Mouse (Mus musculus): ENCODE measurements at regions not wholly inside any gene's neighbourhood (a gene's known extent, or its start where the extent isn't known, plus 50 kb on each side); places are given as distances from the start of the nearest gene placed in this dataset.
A peak's percentile ranks its signal among the peaks of the same experiment; 100 is the strongest.

- TF ChIP-seq EP300 (IDR thresholded peaks at IDR 0.05; ENCODE audit: low read depth) (no peak), CTCF (IDR thresholded peaks at IDR 0.05; ENCODE audit: low read depth) (peak; percentile 63)
- H3K27ac ChIP-seq (ENCODE audit: low read depth): no peak overlapping the region
- 55% methylated on average over 10 of the region's 10 CpGs for WGBS
- no peaks in the 10 kb centered on the region for H3K36me3 ChIP-seq (replicated peaks; ENCODE audit: control insufficient read depth, insufficient read depth, low read length)
- DNase-seq (ENCODE audit: low spot score): peak; percentile 28
- ATAC-seq (ENCODE audit: insufficient read depth, low read depth): no peak
- H3K4me1 ChIP-seq (ENCODE audit: control insufficient read depth, insufficient read depth): no peaks in the 10 kb centered on the region
- H3K4me2 ChIP-seq (ENCODE audit: low read depth, low read length): no peak overlapping the region
- H3K9me3 ChIP-seq (replicated peaks; ENCODE audit: control insufficient read depth, low read length): no peaks in the 10 kb centered on the region
- H3K4me3 ChIP-seq (ENCODE audit: low read depth, low read length): no peak overlapping the region
- H3K9ac ChIP-seq (replicated peaks; ENCODE audit: low read depth, low read length): no peak overlapping the region
- H3K27me3 ChIP-seq (ENCODE audit: control insufficient read depth, insufficient read depth, low read length): no peaks in the 10 kb centered on the region
Observed at GRCm38 (mm10) chr1:81516575-81517210, 439.9 kb downstream of the Nyap2 start.

- Histone ChIP-seq H3K4me3 (ENCODE audit: low read depth, low read length) (no peak overlapping the region), H3K4me1 (ENCODE audit: control insufficient read depth, insufficient read depth) (no peaks in the 10 kb centered on the region), H3K9me3 (replicated peaks; ENCODE audit: control insufficient read depth, low read length) (no peaks in the 10 kb centered on the region), H3K9ac (replicated peaks; ENCODE audit: low read depth, low read length) (no peak overlapping the region), H3K27me3 (ENCODE audit: control insufficient read depth, insufficient read depth, low read length) (no peaks in the 10 kb centered on the region), H3K4me2 (ENCODE audit: low read depth, low read length) (no peak overlapping the region), H3K36me3 (replicated peaks; ENCODE audit: control insufficient read depth, insufficient read depth, low read length) (no peaks in the 10 kb centered on the region), H3K27ac (ENCODE audit: low read depth) (no peak overlapping the region)
- WGBS: 67% methylated on average over 9 of the region's 9 CpGs
- DNase-seq (ENCODE audit: low spot score): no peak
- TF ChIP-seq EP300 (IDR thresholded peaks at IDR 0.05; ENCODE audit: low read depth): no peak
- no peak for TF ChIP-seq CTCF (IDR thresholded peaks at IDR 0.05; ENCODE audit: low read depth)
- ATAC-seq (ENCODE audit: insufficient read depth, low read depth): no peak
Observed at GRCm38 (mm10) chr1:81520420-81521273, 443.9 kb downstream of the Nyap2 start.

- no peaks in the 10 kb centered on the region for H3K27me3 ChIP-seq (ENCODE audit: control insufficient read depth, insufficient read depth, low read length)
- DNase-seq (ENCODE audit: low spot score) (no peak), ATAC-seq (ENCODE audit: insufficient read depth, low read depth) (no peak)
- H3K36me3 ChIP-seq (replicated peaks; ENCODE audit: control insufficient read depth, insufficient read depth, low read length): no peaks in the 10 kb centered on the region
- TF ChIP-seq CTCF (IDR thresholded peaks at IDR 0.05; ENCODE audit: low read depth) (no peak), EP300 (IDR thresholded peaks at IDR 0.05; ENCODE audit: low read depth) (no peak)
- no peak overlapping the region for H3K4me3 ChIP-seq (ENCODE audit: low read depth, low read length)
- H3K4me2 ChIP-seq (ENCODE audit: low read depth, low read length): no peak overlapping the region
- no peak overlapping the region for H3K9ac ChIP-seq (replicated peaks; ENCODE audit: low read depth, low read length)
- no peak overlapping the region for H3K27ac ChIP-seq (ENCODE audit: low read depth)
- 75% methylated on average over 3 of the region's 3 CpGs for WGBS
- H3K9me3 ChIP-seq (replicated peaks; ENCODE audit: control insufficient read depth, low read length): no peaks in the 10 kb centered on the region
- H3K4me1 ChIP-seq (ENCODE audit: control insufficient read depth, insufficient read depth): no peaks in the 10 kb centered on the region
Observed at GRCm38 (mm10) chr1:81522929-81523328, 446.2 kb downstream of the Nyap2 start.

GRCm38 (mm10) chr1:81525821-81526220, 449.1 kb downstream of the Nyap2 start:
- Histone ChIP-seq H3K27me3 (ENCODE audit: control insufficient read depth, insufficient read depth, low read length) (no peaks in the 10 kb centered on the region), H3K36me3 (replicated peaks; ENCODE audit: control insufficient read depth, insufficient read depth, low read length) (no peaks in the 10 kb centered on the region), H3K4me1 (ENCODE audit: control insufficient read depth, insufficient read depth) (no peaks in the 10 kb centered on the region), H3K9ac (replicated peaks; ENCODE audit: low read depth, low read length) (no peak overlapping the region), H3K27ac (ENCODE audit: low read depth) (no peak overlapping the region), H3K4me3 (ENCODE audit: low read depth, low read length) (no peak overlapping the region), H3K9me3 (replicated peaks; ENCODE audit: control insufficient read depth, low read length) (no peaks in the 10 kb centered on the region), H3K4me2 (ENCODE audit: low read depth, low read length) (no peak overlapping the region)
- TF ChIP-seq EP300 (IDR thresholded peaks at IDR 0.05; ENCODE audit: low read depth): no peak
- TF ChIP-seq CTCF (IDR thresholded peaks at IDR 0.05; ENCODE audit: low read depth): no peak
- ATAC-seq (ENCODE audit: insufficient read depth, low read depth) (no peak), DNase-seq (ENCODE audit: low spot score) (no peak)

GRCm38 (mm10) chr1:81537836-81538235, 461.1 kb downstream of the Nyap2 start:
- no peak overlapping the region for H3K4me3 ChIP-seq (ENCODE audit: low read depth, low read length)
- H3K4me1 ChIP-seq (ENCODE audit: control insufficient read depth, insufficient read depth): no peaks in the 10 kb centered on the region
- H3K27me3 ChIP-seq (ENCODE audit: control insufficient read depth, insufficient read depth, low read length): no peaks in the 10 kb centered on the region
- WGBS: 58% methylated on average over 5 of the region's 5 CpGs
- H3K36me3 ChIP-seq (replicated peaks; ENCODE audit: control insufficient read depth, insufficient read depth, low read length): no peaks in the 10 kb centered on the region
- TF ChIP-seq EP300 (IDR thresholded peaks at IDR 0.05; ENCODE audit: low read depth) (no peak), CTCF (IDR thresholded peaks at IDR 0.05; ENCODE audit: low read depth) (no peak)
- H3K9ac ChIP-seq (replicated peaks; ENCODE audit: low read depth, low read length): no peak overlapping the region
- H3K9me3 ChIP-seq (replicated peaks; ENCODE audit: control insufficient read depth, low read length): no peaks in the 10 kb centered on the region
- no peak overlapping the region for H3K4me2 ChIP-seq (ENCODE audit: low read depth, low read length)
- H3K27ac ChIP-seq (ENCODE audit: low read depth): no peak overlapping the region
- ATAC-seq (ENCODE audit: insufficient read depth, low read depth) (no peak), DNase-seq (ENCODE audit: low spot score) (no peak)
